Mouse (Mus musculus): ENCODE results near the gene Zc3hav1l. TPM values are rescaled to one million over a fixed set of nuclear protein-coding genes. Genes with fewer than 3 reads are reported as not detected.

Zc3hav1l gene
- 9.9 TPM in 2 replicates for polyA plus RNA-seq (2015; fragmentation: Nextera tagmentation; extraction: Ambion mirVana)

DNA sequence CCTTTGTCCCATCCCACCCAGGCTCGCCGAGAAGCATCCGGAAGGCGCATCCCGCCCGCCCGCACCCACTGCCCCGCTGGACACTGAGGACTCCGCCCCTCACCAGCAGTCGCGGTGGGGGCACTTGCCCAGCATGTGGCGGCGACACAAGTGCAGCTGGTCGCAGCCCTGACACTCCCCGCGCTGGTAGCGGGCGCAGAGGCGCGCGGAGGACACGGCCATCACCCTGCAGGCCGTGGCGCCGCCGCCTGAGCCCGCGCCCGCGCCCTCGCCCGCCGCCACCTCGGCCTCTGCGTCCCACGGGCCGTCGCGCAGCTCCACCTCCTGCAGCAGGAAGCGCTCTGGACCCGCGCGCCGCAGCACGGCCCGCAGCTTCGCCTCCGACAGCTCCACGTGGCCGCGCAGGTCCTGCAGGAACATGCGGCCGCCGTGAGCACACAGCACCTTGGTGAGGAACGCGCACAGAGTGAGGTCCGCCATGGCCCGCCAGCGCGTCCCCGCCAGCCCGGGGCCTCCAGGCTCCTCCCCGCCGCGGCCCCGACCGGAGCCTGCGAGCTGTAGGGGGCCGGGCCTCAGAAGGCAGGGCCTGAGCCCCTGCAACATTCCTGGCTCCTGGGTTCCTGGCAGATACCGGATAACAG lies at the start of gene Zc3hav1l:
TSS of gene Zc3hav1l (minus strand) at position 499 of the 641 bp plus-strand sequence.
- H3K4me2 ChIP-seq: peak within 1 kb of the TSS; percentile 67

GRCm38 (mm10) chr6:38347875-38348274 lies 48.8 kb upstream of the Zc3hav1l start:
- Histone ChIP-seq H3K4me2 (no peak overlapping the region), H3K9me3 (replicated peaks) (no peaks in the 10 kb centered on the region), H3K9ac (no peak overlapping the region), H3K4me3 (replicated peaks) (no peak overlapping the region), H3K27ac (no peak overlapping the region), H3K4me1 (no peaks in the 10 kb centered on the region), H3K36me3 (no peaks in the 10 kb centered on the region), H3K27me3 (peaks cover 32% of the 10 kb centered on the region)
- ATAC-seq (replicated peaks; ENCODE audit: low FRiP score): no peak
- WGBS: 84% methylated on average over 5 of the region's 5 CpGs

More for the DNA sequence above, at the start of gene Zc3hav1l:
- Histone ChIP-seq H3K4me1 (peaks cover 11% of the 10 kb centered on the region), H3K27me3 (no peaks in the 10 kb centered on the region), H3K9ac (peak within 1 kb of the TSS; percentile 93), H3K36me3 (peaks cover 34% of the 10 kb centered on the region), H3K27ac (peak within 1 kb of the TSS; percentile 98), H3K4me3 (replicated peaks) (peak within 1 kb of the TSS; percentile 86), H3K9me3 (replicated peaks) (no peaks in the 10 kb centered on the region)
- WGBS: 0% methylated on average over 65 of the region's 70 CpGs
- ATAC-seq (replicated peaks; ENCODE audit: low FRiP score): peak; percentile 99

DNA sequence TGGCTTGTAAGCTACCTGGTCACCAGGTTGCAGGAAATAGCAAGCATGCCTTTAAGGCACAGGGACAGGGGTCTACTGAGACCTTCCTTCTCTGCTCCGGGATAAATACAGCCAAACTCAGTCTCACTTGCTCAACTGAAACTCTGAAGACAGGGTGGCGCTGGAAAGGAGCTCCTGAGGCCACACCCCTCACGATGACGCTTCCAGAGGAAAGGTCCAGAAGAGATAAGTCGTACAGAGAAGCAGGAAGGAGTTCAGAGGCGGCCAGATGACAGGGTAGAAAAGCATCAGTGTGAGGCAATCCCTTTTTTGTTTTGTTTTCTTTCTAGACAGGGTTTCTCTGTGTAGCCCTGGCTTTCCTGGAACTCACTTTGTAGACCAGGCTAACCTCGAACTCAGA lies 46.7 kb upstream of the Zc3hav1l start:
- ATAC-seq (replicated peaks; ENCODE audit: low FRiP score): no peak
- H3K27me3 ChIP-seq: peaks cover 14% of the 10 kb centered on the region
- H3K9ac ChIP-seq: no peak overlapping the region
- H3K4me2 ChIP-seq: no peak overlapping the region
- no peaks in the 10 kb centered on the region for H3K4me1 ChIP-seq
- H3K36me3 ChIP-seq: no peaks in the 10 kb centered on the region
- no peak overlapping the region for H3K27ac ChIP-seq
- H3K9me3 ChIP-seq (replicated peaks): no peaks in the 10 kb centered on the region
- WGBS: 51% methylated on average over 7 of the region's 7 CpGs
- no peak overlapping the region for H3K4me3 ChIP-seq (replicated peaks)

- no peak overlapping the region for H3K9ac ChIP-seq
- H3K36me3 ChIP-seq: no peaks in the 10 kb centered on the region
- no peaks in the 10 kb centered on the region for H3K27me3 ChIP-seq
- H3K9me3 ChIP-seq (replicated peaks): no peaks in the 10 kb centered on the region
- no peak for ATAC-seq (replicated peaks; ENCODE audit: low FRiP score)
- H3K27ac ChIP-seq: no peak overlapping the region
- no peaks in the 10 kb centered on the region for H3K4me1 ChIP-seq
- H3K4me2 ChIP-seq: no peak overlapping the region
- H3K4me3 ChIP-seq (replicated peaks): no peak overlapping the region
- WGBS: 79% methylated on average over 7 of the region's 7 CpGs
Observed at GRCm38 (mm10) chr6:38344006-38344670, 45.1 kb upstream of the Zc3hav1l start.

DNA sequence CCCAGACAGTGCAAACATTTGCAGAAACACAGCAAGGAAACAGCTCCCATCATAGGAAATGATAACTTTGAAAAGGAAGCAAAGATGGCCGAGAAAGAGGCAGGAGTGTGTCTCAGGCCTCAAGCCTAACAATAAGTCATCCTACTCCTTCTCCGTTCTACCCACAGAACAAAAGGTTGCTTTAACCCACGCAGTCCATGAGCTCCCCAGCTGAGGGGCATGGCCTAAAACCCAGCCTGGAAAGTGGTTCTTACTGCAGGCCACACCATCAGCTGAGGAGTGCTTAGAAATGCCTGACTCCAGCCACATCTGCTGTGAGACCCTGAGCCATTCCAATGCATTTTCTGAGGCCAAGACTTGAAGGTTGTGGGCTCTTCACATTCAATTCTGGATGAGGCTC lies 44.5 kb upstream of the Zc3hav1l start:
- ATAC-seq (replicated peaks; ENCODE audit: low FRiP score): no peak
- no peaks in the 10 kb centered on the region for H3K9me3 ChIP-seq (replicated peaks)
- no peak overlapping the region for H3K4me3 ChIP-seq (replicated peaks)
- WGBS: 62% methylated on average over 3 of the region's 3 CpGs
- no peaks in the 10 kb centered on the region for H3K36me3 ChIP-seq
- no peaks in the 10 kb centered on the region for H3K4me1 ChIP-seq
- H3K27me3 ChIP-seq: no peaks in the 10 kb centered on the region
- H3K9ac ChIP-seq: no peak overlapping the region
- H3K27ac ChIP-seq: no peak overlapping the region
- H3K4me2 ChIP-seq: no peak overlapping the region

GRCm38 (mm10) chr6:38342666-38342992 lies 43.6 kb upstream of the Zc3hav1l start:
- Histone ChIP-seq H3K36me3 (no peaks in the 10 kb centered on the region), H3K9me3 (replicated peaks) (no peaks in the 10 kb centered on the region), H3K4me3 (replicated peaks) (no peak overlapping the region), H3K27ac (no peak overlapping the region), H3K4me1 (no peaks in the 10 kb centered on the region), H3K4me2 (no peak overlapping the region), H3K27me3 (no peaks in the 10 kb centered on the region), H3K9ac (no peak overlapping the region)
- 84% methylated on average over 8 of the region's 8 CpGs for WGBS
- no peak for ATAC-seq (replicated peaks; ENCODE audit: low FRiP score)

DNA sequence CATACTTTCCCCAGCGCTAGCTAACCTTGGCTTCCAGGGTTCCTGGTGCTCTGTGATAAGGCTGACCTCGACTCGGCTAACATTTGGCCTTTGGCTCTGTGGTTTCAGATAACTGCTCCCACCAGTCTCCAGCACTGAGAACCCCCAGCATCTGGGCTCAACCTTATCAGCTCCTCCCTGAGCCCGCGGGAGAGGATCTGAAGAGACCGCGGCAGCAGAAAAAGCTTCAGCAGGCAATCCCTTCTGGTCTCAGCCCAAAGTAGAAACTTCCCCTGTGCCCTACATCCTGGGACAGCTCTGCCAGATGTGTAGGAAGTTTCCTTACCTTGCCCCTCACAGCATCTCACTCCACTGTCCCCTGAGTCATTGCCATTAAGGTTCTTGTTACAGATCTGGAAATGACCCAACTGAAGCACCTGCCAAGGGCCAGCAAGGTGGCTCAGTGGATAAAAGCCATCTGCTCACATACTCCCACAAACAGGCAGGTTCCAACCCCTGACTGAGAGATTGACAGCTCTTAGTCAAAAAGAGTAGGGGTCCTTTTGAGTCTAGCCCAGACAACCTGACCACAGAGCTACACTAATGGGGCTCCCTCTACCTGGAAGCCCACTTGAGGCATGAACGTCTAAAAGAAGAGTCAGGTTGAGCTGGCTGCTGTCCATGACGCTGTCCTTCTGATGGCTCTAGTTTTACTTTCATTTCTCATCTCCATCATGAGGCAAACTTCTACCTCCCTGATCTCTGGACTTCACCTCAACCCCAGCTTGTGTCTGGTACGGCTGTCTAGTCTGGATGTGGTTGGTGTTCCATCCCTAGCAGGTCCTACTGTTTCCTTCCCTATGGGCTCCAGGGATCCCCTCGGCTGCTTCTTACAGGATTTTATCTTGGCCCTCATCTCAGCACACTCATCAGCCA lies 42.9 kb upstream of the Zc3hav1l start:
- H3K4me3 ChIP-seq (replicated peaks): no peak overlapping the region
- no peak overlapping the region for H3K4me2 ChIP-seq
- no peak overlapping the region for H3K27ac ChIP-seq
- no peak overlapping the region for H3K9ac ChIP-seq
- no peaks in the 10 kb centered on the region for H3K4me1 ChIP-seq
- no peaks in the 10 kb centered on the region for H3K27me3 ChIP-seq
- ATAC-seq (replicated peaks; ENCODE audit: low FRiP score): peak; percentile 75; the same call in 1 of the 2 replicates
- H3K9me3 ChIP-seq (replicated peaks): no peaks in the 10 kb centered on the region
- 66% methylated on average over 11 of the region's 11 CpGs for WGBS
- no peaks in the 10 kb centered on the region for H3K36me3 ChIP-seq

DNA sequence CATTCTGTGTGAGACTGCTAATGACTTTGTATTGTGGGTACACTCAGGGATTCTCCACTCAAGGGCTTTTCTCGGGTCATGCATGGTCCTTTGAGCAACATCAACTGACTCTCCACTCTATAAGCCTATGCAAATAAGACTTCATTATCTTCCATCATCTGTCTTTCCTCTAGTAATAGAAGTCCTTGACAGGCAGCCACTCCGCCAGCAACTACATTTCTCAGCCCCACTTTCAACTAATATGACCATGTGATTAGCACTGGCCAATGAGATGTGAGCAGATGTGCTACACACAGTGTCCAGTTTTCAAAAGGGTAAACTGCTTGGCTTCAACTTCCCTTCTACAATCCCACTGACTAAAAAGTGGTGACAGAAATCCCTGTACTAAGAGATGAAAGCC lies 40.0 kb upstream of the Zc3hav1l start:
- no peak overlapping the region for H3K4me3 ChIP-seq (replicated peaks)
- H3K27me3 ChIP-seq: no peaks in the 10 kb centered on the region
- no peaks in the 10 kb centered on the region for H3K9me3 ChIP-seq (replicated peaks)
- 0 out of 2 replicates have a peak, but pooled peaks cover 4% of the 10 kb centered on the region for H3K4me1 ChIP-seq
- no peak for ATAC-seq (replicated peaks; ENCODE audit: low FRiP score)
- H3K27ac ChIP-seq: no peak overlapping the region
- whole genome bisulfite sequencing: 86% methylated on average over 2 of the region's 2 CpGs
- no peak overlapping the region for H3K9ac ChIP-seq
- H3K4me2 ChIP-seq: no peak overlapping the region
- H3K36me3 ChIP-seq: no peaks in the 10 kb centered on the region

DNA sequence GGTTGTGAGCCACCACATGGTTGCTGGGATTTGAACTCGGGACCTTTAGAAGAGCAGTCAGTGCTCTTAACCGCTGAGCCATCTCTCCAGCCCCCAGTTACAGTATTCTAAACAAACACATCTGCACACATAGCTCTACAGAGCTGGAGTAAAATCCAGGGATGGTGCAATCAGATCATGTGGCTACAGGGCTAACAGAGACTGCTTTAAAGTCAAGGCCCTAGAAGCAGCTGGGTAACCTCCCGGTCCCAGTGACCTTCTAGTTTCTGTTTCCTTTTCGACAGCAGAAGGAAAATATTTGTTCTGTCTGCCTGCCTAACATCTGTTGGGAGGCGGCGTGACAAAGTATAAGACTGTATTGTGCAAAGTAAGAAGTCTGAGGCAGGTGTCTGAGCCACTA lies 38.9 kb upstream of the Zc3hav1l start:
- H3K27ac ChIP-seq: no peak overlapping the region
- no peaks in the 10 kb centered on the region for H3K36me3 ChIP-seq
- no peak overlapping the region for H3K9ac ChIP-seq
- 69% methylated on average over 6 of the region's 6 CpGs for WGBS
- H3K4me2 ChIP-seq: no peak overlapping the region
- no peaks in the 10 kb centered on the region for H3K9me3 ChIP-seq (replicated peaks)
- no peak overlapping the region for H3K4me3 ChIP-seq (replicated peaks)
- 0 out of 2 replicates have a peak, but pooled peaks cover 4% of the 10 kb centered on the region for H3K4me1 ChIP-seq
- no peaks in the 10 kb centered on the region for H3K27me3 ChIP-seq
- ATAC-seq (replicated peaks; ENCODE audit: low FRiP score): no peak

GRCm38 (mm10) chr6:38337166-38337705 lies 38.2 kb upstream of the Zc3hav1l start:
- Histone ChIP-seq H3K4me1 (0 out of 2 replicates have a peak, but pooled peaks cover 4% of the 10 kb centered on the region), H3K27ac (no peak overlapping the region), H3K27me3 (no peaks in the 10 kb centered on the region), H3K4me2 (no peak overlapping the region), H3K4me3 (replicated peaks) (no peak overlapping the region), H3K9ac (no peak overlapping the region), H3K9me3 (replicated peaks) (no peaks in the 10 kb centered on the region), H3K36me3 (no peaks in the 10 kb centered on the region)
- ATAC-seq (replicated peaks; ENCODE audit: low FRiP score): no peak
- 90% methylated on average over 4 of the region's 4 CpGs for WGBS

GRCm38 (mm10) chr6:38335264-38335663 lies 36.2 kb upstream of the Zc3hav1l start:
- no peak for ATAC-seq (replicated peaks; ENCODE audit: low FRiP score)
- H3K27me3 ChIP-seq: no peaks in the 10 kb centered on the region
- H3K9me3 ChIP-seq (replicated peaks): no peaks in the 10 kb centered on the region
- WGBS: 68% methylated on average over 6 of the region's 6 CpGs
- H3K4me2 ChIP-seq: no peak overlapping the region
- no peak overlapping the region for H3K4me3 ChIP-seq (replicated peaks)
- no peak overlapping the region for H3K27ac ChIP-seq
- no peak overlapping the region for H3K9ac ChIP-seq
- H3K36me3 ChIP-seq: no peaks in the 10 kb centered on the region
- 0 out of 2 replicates have a peak, but pooled peaks cover 4% of the 10 kb centered on the region for H3K4me1 ChIP-seq

DNA sequence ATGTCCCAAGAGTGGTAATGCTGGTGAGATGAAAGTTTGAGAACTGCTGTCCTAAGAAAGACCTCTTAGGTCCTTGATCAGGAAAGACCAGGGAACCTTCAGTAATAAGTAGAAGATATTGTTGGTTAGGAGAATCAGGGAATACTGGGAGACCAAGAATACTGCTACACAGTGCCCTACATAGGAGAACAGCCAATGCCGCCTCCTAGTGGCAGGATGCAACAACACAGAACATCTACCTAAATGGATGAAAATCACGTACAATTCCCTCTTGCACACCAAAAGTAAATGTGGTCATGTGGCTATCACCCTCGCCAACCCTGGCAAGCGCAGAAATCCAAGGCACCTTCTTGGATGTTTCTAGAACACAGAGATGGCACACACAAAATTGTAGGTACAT lies 27.5 kb upstream of the Zc3hav1l start:
- Histone ChIP-seq H3K4me2 (no peak overlapping the region), H3K4me3 (replicated peaks) (no peak overlapping the region), H3K4me1 (no peaks in the 10 kb centered on the region), H3K9me3 (replicated peaks) (no peaks in the 10 kb centered on the region), H3K9ac (no peak overlapping the region), H3K36me3 (no peaks in the 10 kb centered on the region), H3K27ac (no peak overlapping the region), H3K27me3 (no peaks in the 10 kb centered on the region)
- ATAC-seq (replicated peaks; ENCODE audit: low FRiP score): peak; percentile 60; the same call in 1 of the 2 replicates
- 26% methylated on average over 4 of the region's 4 CpGs for WGBS

All from kidney, embryonic 15.5 days (tissue).